Mouse (Mus musculus) heart, embryonic 15.5 days (tissue): ENCODE results near the gene Lima1. TPM values are rescaled to one million over a fixed set of nuclear protein-coding genes. Genes with fewer than 3 reads are reported as not detected.

Experiments used
- ATAC-seq: fragments of 200-750 bp; cut with Nextera tagmentation; replicated peaks from 2 replicates; pipeline ENCODE4 v1.8.0; 2017; ENCODE audit warnings: low read depth, moderate TSS enrichment; ENCODE audit not compliant: insufficient number of reproducible peaks, insufficient read depth, low FRiP score
- H3K27ac ChIP-seq: fragments of 300-500 bp; sonication (generic); 2 replicates; pipeline ENCODE4 v1.5.1; 2015; ENCODE audit warnings: mild to moderate bottlenecking, inconsistent platforms
- H3K27me3 ChIP-seq: fragments of 300-500 bp; sonication (generic); 2 replicates; pipeline ENCODE4 v1.6.1; 2015; ENCODE audit warnings: inconsistent platforms
- H3K36me3 ChIP-seq: fragments of 300-500 bp; sonication (generic); 2 replicates; pipeline ENCODE4 v1.6.1; 2015; ENCODE audit warnings: mild to moderate bottlenecking, inconsistent platforms
- H3K4me1 ChIP-seq: fragments of 300-500 bp; sonication (generic); replicated peaks from 2 replicates; pipeline ENCODE4 v1.6.1; 2015; ENCODE audit warnings: inconsistent platforms
- H3K4me2 ChIP-seq: fragments of 300-500 bp; sonication (generic); 2 replicates; pipeline ENCODE4 v1.6.1; 2015; ENCODE audit warnings: inconsistent platforms, mild to moderate bottlenecking, moderate library complexity
- H3K4me3 ChIP-seq: fragments of 300-500 bp; sonication (generic); 2 replicates; pipeline ENCODE4 v1.5.1; 2015; ENCODE audit warnings: mild to moderate bottlenecking, inconsistent platforms
- H3K9ac ChIP-seq: fragments of 300-500 bp; sonication (generic); 2 replicates; pipeline ENCODE4 v1.6.1; 2015; ENCODE audit warnings: mild to moderate bottlenecking, inconsistent platforms
- H3K9me3 ChIP-seq: fragments of 300-500 bp; sonication (generic); replicated peaks from 2 replicates; pipeline ENCODE4 v1.6.1; 2016; ENCODE audit warnings: inconsistent platforms
- WGBS: fragments of 180-500 bp; shearing (Covaris S2); methylation state at CpG from one replicate; pipeline ENCODE4 v1.1.7; 2015; ENCODE audit warnings: mixed read lengths; 5-methylcytosine and 5-hydroxymethylcytosine counted together
- polyA plus RNA-seq: library from polyadenylated mRNA; unstranded; fragments of >200 nt; fragmentation: Nextera tagmentation; extraction: Ambion mirVana; gene quantifications from 2 replicates; pipeline ENCODE4 v1.2.1, GENCODE M21; 2015

The Lima1 gene
- polyA plus RNA-seq, 1 experiment from 2014 or later: 17.9 TPM

GRCm38 (mm10) chr15:99855119-99855518 is 20.1 kb downstream of the Lima1 start:
- Histone ChIP-seq H3K27ac (no peak overlapping the region), H3K27me3 (no peaks in the 10 kb centered on the region), H3K36me3 (no peaks in the 10 kb centered on the region), H3K9me3 (no peaks in the 10 kb centered on the region), H3K4me3 (no peak overlapping the region), H3K4me1 (no peaks in the 10 kb centered on the region), H3K4me2 (no peak overlapping the region), H3K9ac (no peak overlapping the region)
- WGBS: 73% methylated on average over 3 of the region's 3 CpGs
- ATAC-seq: no peak

DNA sequence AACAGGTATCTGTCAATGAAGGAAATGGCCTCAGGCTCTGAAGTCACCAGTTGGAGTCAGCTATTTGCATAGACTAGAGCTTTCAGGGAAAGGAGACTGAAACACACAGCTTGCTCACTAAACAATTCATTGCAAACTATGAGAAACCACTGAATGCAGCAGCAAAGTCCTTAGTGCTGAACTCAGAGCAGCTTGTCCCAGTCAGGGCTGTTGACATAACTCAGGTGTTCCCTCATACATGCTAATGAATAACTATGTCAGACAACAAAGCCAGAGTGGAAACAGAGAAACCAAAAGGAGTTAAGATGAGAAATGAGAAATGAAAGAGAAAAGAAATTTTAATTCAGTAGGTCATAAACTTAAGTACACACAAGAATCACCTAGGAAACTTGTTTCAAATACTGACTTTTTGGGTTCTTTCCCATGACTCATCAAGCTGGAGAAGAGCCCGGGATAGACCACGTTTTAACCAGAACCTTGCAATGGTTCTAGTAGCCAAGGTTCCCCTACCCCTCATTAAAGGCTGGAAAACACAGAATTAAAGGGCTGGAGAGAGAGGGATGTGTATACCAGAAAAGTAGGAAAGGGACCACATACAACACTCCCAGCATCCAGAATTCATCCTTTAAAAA is 22.5 kb downstream of the Lima1 start:
- 81% methylated on average over 2 of the region's 2 CpGs for WGBS
- Histone ChIP-seq H3K27ac (no peak overlapping the region), H3K4me1 (peaks cover 8% of the 10 kb centered on the region), H3K9ac (no peak overlapping the region), H3K4me3 (no peak overlapping the region), H3K36me3 (no peaks in the 10 kb centered on the region), H3K27me3 (no peaks in the 10 kb centered on the region), H3K4me2 (no peak overlapping the region), H3K9me3 (no peaks in the 10 kb centered on the region)
- ATAC-seq: no peak

- Histone ChIP-seq H3K27ac (no peak overlapping the region), H3K27me3 (no peaks in the 10 kb centered on the region), H3K4me2 (no peak overlapping the region), H3K9ac (no peak overlapping the region), H3K4me1 (peaks cover 13% of the 10 kb centered on the region), H3K4me3 (no peak overlapping the region), H3K9me3 (no peaks in the 10 kb centered on the region), H3K36me3 (no peaks in the 10 kb centered on the region)
- ATAC-seq: no peak
- 62% methylated on average over 3 of the region's 3 CpGs for WGBS
Observed at GRCm38 (mm10) chr15:99850265-99850664, 25.0 kb downstream of the Lima1 start.

DNA sequence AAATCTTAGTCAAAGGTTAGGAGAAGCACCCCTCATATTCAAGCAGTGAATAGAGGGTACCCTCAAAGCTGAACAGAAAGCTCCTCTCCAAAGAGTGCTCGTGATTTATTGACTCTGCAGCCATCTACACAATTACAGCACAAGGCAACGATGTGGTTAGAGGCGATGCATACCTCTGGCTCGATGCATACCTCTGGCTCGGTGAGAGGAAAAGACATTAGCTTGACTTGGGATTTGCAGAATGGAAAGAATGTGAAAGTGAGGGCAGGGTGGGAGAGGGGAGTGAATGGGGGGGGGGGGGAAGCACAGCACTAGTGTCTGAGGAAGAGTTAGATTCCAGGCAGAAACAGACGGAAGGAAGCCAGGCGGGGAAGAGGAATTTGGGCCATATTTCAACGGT is 27.3 kb downstream of the Lima1 start:
- H3K27me3 ChIP-seq: no peaks in the 10 kb centered on the region
- H3K9ac ChIP-seq: no peak overlapping the region
- no peaks in the 10 kb centered on the region for H3K36me3 ChIP-seq
- H3K4me1 ChIP-seq: peaks cover 13% of the 10 kb centered on the region
- H3K4me3 ChIP-seq: no peak overlapping the region
- no peak for ATAC-seq
- no peaks in the 10 kb centered on the region for H3K9me3 ChIP-seq
- 21% methylated on average over 8 of the region's 8 CpGs for WGBS
- no peak overlapping the region for H3K4me2 ChIP-seq
- no peak overlapping the region for H3K27ac ChIP-seq

DNA sequence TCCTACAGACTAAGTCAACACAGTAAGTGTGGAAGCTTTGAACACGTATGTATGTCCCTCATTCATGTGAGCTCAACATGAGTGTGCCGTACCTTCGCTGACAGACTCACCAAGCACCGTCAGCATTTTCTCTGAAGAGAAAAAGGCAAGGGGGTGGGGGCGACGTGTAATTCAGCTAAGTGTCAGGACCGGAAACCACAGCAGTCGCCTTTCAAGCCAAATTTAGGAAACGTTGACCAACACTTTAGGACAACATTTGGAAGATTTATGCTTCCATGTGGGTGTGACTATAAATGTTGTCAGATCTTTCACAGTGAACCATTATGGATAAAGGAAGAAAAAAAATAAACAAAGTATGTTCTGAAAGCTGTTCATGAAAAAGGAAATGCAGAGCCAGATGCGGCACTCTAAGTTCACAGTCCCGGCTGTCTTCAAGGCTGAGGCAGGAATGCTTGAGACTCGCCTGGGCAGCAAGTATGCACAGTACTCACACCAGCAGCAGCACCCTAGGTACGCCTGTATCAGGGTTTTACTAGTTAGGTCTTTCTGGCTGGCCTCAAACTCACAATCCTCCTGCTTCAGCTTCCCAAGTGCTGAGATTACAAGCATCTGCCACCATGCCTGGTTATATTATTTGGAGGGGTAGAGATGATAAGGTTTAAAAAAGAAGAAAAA is 27.9 kb downstream of the Lima1 start:
- H3K9me3 ChIP-seq: no peaks in the 10 kb centered on the region
- 52% methylated on average over 13 of the region's 13 CpGs for WGBS
- ATAC-seq: no peak
- H3K36me3 ChIP-seq: no peaks in the 10 kb centered on the region
- no peak overlapping the region for H3K4me3 ChIP-seq
- H3K27ac ChIP-seq: no peak overlapping the region
- H3K4me1 ChIP-seq: peaks cover 13% of the 10 kb centered on the region
- H3K27me3 ChIP-seq: no peaks in the 10 kb centered on the region
- H3K9ac ChIP-seq: no peak overlapping the region
- no peak overlapping the region for H3K4me2 ChIP-seq

- Histone ChIP-seq H3K9ac (no peak overlapping the region), H3K27me3 (no peaks in the 10 kb centered on the region), H3K9me3 (no peaks in the 10 kb centered on the region), H3K36me3 (no peaks in the 10 kb centered on the region), H3K4me1 (peaks cover 13% of the 10 kb centered on the region), H3K4me2 (no peak overlapping the region), H3K27ac (no peak overlapping the region), H3K4me3 (no peak overlapping the region)
- 55% methylated on average over 6 of the region's 6 CpGs for WGBS
- no peak for ATAC-seq
Observed at GRCm38 (mm10) chr15:99846633-99847032, 28.6 kb downstream of the Lima1 start.

DNA sequence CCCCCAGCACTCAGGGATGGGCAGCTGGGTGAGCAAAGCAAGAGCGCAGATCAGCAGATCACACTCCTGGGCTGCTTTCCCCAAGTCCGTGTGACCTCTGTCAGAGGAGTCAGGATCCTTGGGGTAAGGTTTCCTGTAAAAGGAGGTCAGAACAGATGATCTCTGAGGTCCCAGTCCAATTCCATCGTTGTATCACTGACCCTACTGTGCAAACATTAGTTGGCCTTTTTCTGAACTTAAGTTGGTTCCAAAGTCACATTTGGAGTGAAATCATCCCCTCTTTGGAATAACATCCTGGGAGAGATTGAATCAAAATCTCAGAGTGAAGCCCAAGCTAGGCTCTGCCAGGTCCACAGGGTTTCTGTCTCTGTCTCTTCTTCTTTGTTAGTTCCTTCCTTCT is 31.4 kb downstream of the Lima1 start:
- Histone ChIP-seq H3K4me2 (no peak overlapping the region), H3K36me3 (no peaks in the 10 kb centered on the region), H3K4me1 (peaks cover 13% of the 10 kb centered on the region), H3K27me3 (no peaks in the 10 kb centered on the region), H3K9me3 (no peaks in the 10 kb centered on the region), H3K9ac (no peak overlapping the region), H3K4me3 (no peak overlapping the region), H3K27ac (no peak overlapping the region)
- no peak for ATAC-seq
- 82% methylated on average over 3 of the region's 3 CpGs for WGBS

DNA sequence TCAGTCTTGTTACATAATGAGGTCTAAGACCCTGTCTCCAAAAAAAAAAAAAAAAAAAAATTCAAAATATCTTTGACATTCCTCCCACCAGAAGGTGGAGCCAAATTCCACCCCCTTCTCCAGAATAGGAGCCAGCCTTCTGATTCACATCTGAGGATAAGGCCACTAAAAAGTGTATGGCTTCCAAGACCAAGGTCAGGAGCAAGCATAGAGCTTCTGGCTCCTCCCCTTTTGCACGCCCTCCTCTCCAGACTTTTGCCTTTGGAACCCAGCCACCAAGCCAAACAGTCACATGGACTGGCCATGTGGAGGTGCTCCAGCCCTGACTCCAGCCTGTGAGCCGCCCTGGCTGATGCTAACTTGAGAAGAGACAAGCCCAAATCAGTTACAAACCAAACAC is 35.3 kb downstream of the Lima1 start:
- Histone ChIP-seq H3K4me3 (no peak overlapping the region), H3K4me2 (no peak overlapping the region), H3K27me3 (no peaks in the 10 kb centered on the region), H3K27ac (no peak overlapping the region), H3K9ac (no peak overlapping the region), H3K36me3 (no peaks in the 10 kb centered on the region), H3K9me3 (no peaks in the 10 kb centered on the region), H3K4me1 (no peaks in the 10 kb centered on the region)
- 50% methylated on average over 2 of the region's 2 CpGs for WGBS
- no peak for ATAC-seq

DNA sequence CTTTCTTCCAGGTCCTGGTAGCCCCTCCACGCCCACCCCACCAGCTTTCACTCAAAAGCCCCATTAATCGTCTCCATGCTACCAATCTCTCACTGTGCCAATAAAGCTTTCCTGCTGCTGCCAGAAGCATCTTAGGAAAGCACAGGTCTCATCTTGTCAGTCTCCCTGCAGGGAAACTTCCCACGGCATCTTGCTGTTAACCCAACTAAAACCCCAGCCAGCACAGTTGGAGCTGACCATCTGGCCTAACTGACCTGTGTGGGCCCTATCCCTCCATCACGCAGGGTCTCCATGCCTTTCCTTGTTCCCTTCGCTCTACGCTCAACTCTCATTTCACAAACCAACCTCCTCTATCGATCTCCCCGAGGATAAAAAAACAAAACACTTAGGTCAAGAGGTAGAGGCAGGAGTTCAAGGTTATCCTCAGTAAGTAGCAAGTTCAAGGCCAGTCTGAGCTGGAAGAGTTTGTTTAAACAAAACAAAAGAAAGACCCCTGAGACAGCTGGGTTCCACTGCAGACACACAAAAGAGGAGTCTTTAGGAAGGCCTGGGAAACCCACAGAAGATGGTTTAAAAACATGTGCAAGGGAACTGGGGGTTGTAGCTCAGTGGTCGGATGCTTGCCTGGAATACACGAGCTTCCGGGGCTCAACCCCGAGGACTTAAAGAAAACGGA is 36.0 kb downstream of the Lima1 start:
- Histone ChIP-seq H3K9me3 (no peaks in the 10 kb centered on the region), H3K9ac (no peak overlapping the region), H3K4me1 (no peaks in the 10 kb centered on the region), H3K27me3 (no peaks in the 10 kb centered on the region), H3K27ac (no peak overlapping the region), H3K4me3 (no peak overlapping the region), H3K4me2 (no peak overlapping the region), H3K36me3 (no peaks in the 10 kb centered on the region)
- no peak for ATAC-seq
- WGBS: 82% methylated on average over 13 of the region's 13 CpGs

- WGBS: 77% methylated on average over 7 of the region's 7 CpGs
- ATAC-seq: no peak
- H3K9ac ChIP-seq: no peak overlapping the region
- no peak overlapping the region for H3K4me2 ChIP-seq
- no peaks in the 10 kb centered on the region for H3K4me1 ChIP-seq
- no peaks in the 10 kb centered on the region for H3K27me3 ChIP-seq
- no peaks in the 10 kb centered on the region for H3K36me3 ChIP-seq
- no peak overlapping the region for H3K4me3 ChIP-seq
- H3K9me3 ChIP-seq: no peaks in the 10 kb centered on the region
- H3K27ac ChIP-seq: no peak overlapping the region
Observed at GRCm38 (mm10) chr15:99837561-99837960, 37.7 kb downstream of the Lima1 start.

DNA sequence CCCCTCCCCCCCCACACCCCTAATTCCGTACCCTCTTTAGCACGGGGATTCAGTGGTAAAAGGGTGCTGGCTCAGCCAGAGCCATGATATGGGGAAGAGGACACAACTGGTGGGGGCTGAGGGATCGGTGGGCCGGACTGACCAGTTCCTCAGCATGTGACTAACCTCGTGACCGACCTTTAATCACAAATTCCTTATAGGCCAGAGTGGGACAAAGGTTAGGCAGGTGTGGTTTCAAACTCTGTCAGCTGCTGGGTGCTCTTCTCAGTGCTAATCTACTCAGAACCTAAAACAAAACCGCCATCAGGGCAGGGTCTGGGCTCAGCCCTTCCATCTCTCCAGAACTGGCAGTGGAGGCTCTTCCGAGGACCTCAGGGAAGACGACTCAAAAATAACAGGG is 40.1 kb downstream of the Lima1 start:
- ATAC-seq: no peak
- Histone ChIP-seq H3K4me2 (no peak overlapping the region), H3K4me1 (no peaks in the 10 kb centered on the region), H3K27ac (no peak overlapping the region), H3K27me3 (no peaks in the 10 kb centered on the region), H3K4me3 (no peak overlapping the region), H3K36me3 (no peaks in the 10 kb centered on the region), H3K9me3 (no peaks in the 10 kb centered on the region), H3K9ac (no peak overlapping the region)
- 58% methylated on average over 9 of the region's 9 CpGs for WGBS

GRCm38 (mm10) chr15:99834681-99835080 is 40.6 kb downstream of the Lima1 start:
- Histone ChIP-seq H3K4me3 (no peak overlapping the region), H3K9me3 (no peaks in the 10 kb centered on the region), H3K9ac (no peak overlapping the region), H3K4me2 (no peak overlapping the region), H3K27ac (no peak overlapping the region), H3K4me1 (no peaks in the 10 kb centered on the region), H3K27me3 (no peaks in the 10 kb centered on the region), H3K36me3 (no peaks in the 10 kb centered on the region)
- 71% methylated on average over 3 of the region's 3 CpGs for WGBS
- ATAC-seq: no peak
